Mouse (Mus musculus): Measurements from ENCODE around the gene Gm5861. TPM values are rescaled to one million over a fixed set of nuclear protein-coding genes. Genes with fewer than 3 reads are reported as not detected.
"Not testable (repeated sequence)": the region's sequence is repeated elsewhere in the genome, so short reads cannot be mapped to it uniquely, and the experiment has no call there.

The Gm5861 gene
- polyA plus RNA-seq (2017; shearing (Covaris generic)): not detected

- not testable (repeated sequence) for ATAC-seq
Observed at GRCm38 (mm10) chr5:11182772-11183171, at the start of gene Gm5861. Gm5861 (plus strand) TSS chr5:11183072.

GRCm38 (mm10) chr5:11138031-11138430 lies 44.8 kb upstream of the Gm5861 start:
- not testable (repeated sequence) for ATAC-seq

Other genes with a start within 250 kb of the Gm5861 start
- gene Gm8871, start 235.3 kb upstream of the Gm5861 start, polyA plus RNA-seq (2017; shearing (Covaris generic)): not detected
- gene Gm8857, start 235.3 kb upstream of the Gm5861 start, polyA plus RNA-seq (2017; shearing (Covaris generic)): not detected
- not detected for gene Gm8879, start 55.4 kb upstream of the Gm5861 start, polyA plus RNA-seq (2017; shearing (Covaris generic))
- not detected for gene Gm8890, start 73.0 kb downstream of the Gm5861 start, polyA plus RNA-seq (2017; shearing (Covaris generic))
- not detected for gene Speer1, start 158.4 kb downstream of the Gm5861 start, polyA plus RNA-seq (2017; shearing (Covaris generic))
- gene Gm8897, start 233.3 kb downstream of the Gm5861 start, polyA plus RNA-seq (2017; shearing (Covaris generic)): not detected